Mouse (Mus musculus) layer of hippocampus, adult 18-20 months (tissue): ENCODE data around the gene Cx3cr1. TPM values are rescaled to one million over a fixed set of nuclear protein-coding genes. Genes with fewer than 3 reads are reported as not detected.
"Not testable (repeated sequence)": the region's sequence is repeated elsewhere in the genome, so short reads cannot be mapped to it uniquely, and the experiment has no call there.

Experiments
- DNase-seq, 2 experiments: peaks; one replicate each; pipeline ENCODE4 v3.0.0; 2022; ENCODE audit warnings: low spot score in 2 of 2
- long read RNA-seq: library from polyadenylated mRNA; stranded (forward); transcript quantifications from one replicate; pipeline ENCODE4 v2.0.0, GENCODE M21; 2021
- total RNA-seq, 2 experiments: library from RNA; stranded (reverse); gene quantifications; 2 replicates each; pipeline ENCODE4 v1.2.3; 2021

Cx3cr1 gene
- total RNA-seq: 10 to 100 TPM; 26.5 to 31.6 TPM
- long read RNA-seq, partial matches to known transcripts: 0 of 10 reads
- long read RNA-seq, other reads (novel, unspliced or antisense): 8 of 10 reads

DNA sequence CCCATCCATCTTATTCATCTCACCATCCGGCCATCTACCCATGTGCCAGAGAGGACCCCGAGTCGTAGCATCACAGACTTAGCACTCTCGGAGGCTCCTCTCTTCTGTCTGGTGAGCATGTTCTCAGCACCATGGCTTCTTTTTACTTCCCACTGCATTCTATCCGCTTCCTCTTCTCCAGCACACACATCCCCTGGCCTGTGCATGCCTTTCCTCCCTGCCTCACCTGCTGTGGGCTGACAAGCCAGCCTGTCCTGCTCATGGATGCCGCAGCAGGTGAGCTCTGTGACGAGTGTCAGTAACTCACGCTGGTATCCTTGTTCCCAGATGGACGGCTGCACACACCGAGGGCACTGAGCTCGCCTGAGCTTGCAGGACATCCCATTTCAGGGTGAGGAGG is at the start of gene Cx3cr1:
TSS of gene Cx3cr1 (minus strand) at position 101 of the 400 bp plus-strand sequence.
- DNase-seq: no peak

DNA sequence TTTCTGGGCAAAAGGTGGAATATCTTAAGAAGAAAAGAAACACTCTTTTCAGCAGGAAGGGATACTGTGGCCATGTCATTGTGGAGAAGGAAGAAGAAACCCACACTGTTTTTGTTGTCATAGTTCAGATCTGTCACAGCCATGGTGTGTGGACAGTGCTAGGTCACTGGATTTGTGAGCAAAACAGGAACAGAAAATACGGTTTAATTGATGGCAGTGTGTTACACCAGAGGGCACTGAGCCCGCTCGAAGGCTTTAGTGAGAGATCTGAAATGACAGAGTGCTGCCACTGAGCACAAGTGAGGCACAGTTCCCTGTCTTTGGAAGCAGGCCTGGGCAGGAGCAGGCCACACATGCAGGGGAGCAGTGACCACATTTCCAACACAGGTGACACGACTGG is 48.5 kb upstream of the Cx3cr1 start:
- no peak for DNase-seq

DNA sequence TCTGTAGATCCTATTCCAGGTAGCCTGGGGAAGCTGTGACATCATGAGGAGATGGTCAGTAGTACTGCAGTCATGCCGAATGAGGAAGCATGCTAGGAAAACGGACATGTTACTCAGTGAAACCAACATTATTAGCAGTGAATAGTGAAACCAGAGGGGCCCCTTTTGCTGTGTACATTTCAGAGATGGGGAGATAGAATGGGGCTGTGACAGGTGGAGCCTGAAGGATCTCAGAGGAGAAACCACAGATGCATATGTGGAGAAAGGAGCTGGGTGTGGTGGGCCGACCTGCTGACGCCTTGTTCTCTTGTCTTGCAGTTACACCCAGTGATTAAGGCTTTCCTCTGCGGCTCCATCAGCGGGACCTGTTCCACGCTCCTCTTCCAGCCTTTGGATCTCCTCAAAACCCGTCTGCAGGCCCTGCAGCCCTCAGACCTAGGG is 46.5 kb upstream of the Cx3cr1 start:
- DNase-seq: no peak

DNA sequence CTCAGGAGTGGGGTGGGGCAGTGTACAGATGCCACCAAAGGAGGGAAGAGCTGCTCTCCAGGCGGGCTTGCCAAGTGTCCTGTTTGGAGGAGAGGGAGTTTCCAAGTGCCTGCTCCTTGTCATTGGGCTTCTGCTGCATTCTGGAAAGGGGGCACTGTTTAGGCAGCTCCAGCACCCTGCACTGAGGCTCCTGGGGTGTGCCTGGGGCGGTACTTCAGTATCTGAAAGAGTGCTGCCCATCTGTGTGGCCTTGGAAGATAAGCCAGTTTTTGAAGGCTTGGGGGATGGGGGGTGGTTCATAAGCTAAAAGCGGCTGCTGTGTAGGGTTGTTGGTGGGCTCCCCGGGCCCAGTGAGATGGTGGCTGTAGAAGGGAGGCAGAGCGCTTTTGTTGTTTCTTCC is 45.9 kb upstream of the Cx3cr1 start:
- no peak for DNase-seq

DNA sequence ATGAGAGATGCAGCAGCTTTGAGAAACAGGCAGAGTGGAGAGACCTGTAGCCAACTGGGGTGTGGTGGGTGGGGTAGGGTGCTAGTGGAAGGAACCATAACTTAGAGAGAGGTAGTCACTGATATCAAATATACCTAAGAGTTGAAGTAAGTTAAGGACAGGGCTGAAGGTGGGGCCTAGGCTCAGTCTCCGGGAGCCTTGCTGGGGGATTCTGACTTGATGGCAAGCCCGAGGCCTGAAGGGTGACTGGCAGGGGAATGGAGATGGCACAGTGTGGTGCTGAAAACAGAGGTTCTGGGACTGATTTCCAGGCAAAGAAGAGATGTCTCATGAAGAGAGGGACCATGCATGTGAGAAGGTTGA is 45.1 kb upstream of the Cx3cr1 start:
- no peak for DNase-seq

DNA sequence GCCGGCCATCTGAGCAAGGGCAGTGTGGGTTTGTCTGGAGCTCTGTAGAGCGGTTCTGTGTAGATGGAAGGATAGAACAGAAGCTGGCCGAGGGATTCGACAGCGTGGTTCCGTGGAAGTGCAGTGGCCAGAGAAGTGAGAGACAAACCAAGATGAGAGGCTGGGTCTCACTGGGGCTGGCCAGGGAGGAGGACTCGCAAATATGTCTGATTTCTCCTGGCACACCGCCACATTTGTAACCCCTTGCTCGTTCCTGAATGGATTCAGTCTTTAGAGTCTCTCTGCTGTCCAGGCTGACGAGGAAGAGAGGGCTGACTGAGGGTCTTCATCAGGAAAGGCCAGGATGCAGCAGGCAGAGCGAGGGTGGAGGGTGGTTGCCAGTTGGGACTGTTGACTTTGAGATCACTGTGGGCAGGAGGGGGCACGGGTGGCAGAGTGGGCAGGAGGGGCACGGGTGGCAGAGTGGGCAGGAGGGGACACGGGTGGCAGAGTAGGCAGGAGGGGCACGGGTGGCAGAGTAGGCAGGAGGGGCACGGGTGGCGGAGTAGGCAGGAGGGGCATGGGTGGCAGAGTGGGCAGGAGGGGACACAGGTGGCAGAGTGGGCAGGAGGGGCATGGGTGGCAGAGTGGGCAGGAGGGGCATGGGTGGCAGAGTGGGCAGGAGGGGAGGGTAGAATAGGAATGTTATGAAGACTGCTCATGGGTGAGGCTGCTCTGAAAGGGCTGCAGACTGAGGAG is 44.5 kb upstream of the Cx3cr1 start:
- DNase-seq: no peak

DNA sequence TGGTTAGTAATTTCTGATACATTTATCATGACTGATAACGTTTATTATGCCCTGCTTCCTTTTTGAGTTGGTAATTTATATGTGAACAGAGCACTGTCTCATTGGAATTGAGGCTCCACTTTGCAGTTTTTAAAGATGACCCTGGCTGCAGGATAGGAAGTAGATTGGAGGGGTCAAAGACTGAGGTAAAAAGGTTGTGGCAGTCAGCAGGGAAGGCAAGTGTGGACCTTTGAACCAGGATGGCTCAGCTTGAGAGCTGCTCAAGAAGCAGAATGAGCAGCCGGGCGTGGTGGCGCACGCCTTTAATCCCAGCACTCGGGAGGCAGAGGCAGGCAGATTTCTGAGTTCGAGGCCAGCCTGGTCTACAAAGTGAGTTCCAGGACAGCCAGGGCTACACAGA is 43.8 kb upstream of the Cx3cr1 start:
- DNase-seq: no peak

DNA sequence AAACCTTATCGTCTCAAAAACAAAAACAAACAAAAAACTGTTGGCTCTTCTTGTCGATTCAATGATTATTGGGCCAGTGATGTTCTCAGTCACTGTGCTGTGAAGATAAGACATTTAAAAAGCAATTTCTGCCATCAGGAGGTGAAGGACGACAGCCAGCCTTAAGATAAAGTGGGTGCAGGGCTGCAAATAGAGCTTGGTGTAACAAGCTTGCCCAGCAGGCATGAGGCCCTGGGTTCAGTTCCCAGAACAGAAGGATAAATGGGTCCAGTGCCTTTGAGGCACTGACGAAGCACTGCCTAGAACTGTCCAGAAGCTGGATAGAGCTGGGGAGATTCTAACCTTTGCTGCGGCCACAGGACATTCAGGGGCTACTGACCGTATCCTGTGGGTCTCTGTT is 42.8 kb upstream of the Cx3cr1 start:
- no peak for DNase-seq

DNA sequence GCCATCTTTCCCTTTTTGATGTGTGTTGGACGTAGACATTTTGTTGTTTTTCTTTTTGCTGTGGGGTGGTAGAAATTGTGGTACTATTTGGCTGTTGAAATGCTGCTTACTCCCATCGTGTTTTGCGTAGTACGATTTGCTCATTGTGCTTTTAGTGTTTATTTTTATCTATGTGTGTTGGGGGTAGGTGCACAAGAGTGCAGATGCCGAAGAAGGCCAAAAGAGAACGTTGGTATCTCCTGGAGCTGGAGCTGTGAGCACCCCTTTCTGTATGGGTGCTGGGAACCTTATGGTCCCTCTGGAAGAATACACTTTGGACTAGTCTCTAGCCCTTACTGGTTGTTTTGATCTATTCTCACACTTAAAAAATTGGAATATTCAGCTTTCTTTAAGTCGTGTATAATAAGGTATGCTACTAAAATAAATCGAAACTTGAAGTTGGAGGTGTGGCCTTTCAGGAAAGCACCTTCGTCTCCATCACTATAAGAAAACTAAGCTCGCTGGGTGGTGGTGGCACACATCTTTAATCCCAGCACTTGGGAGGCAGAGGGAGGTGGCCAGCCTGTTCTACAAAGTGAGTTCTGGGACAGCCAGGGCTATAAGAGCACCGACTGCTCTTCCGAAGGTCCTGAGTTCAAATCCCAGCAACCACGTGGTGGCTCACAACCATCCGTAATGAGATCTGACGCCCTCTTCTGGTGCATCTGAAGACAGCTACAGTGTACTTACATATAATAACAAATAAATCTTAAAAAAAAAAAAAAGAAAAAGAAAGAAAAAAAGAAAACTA is 41.7 kb upstream of the Cx3cr1 start:
- DNase-seq: no peak

DNA sequence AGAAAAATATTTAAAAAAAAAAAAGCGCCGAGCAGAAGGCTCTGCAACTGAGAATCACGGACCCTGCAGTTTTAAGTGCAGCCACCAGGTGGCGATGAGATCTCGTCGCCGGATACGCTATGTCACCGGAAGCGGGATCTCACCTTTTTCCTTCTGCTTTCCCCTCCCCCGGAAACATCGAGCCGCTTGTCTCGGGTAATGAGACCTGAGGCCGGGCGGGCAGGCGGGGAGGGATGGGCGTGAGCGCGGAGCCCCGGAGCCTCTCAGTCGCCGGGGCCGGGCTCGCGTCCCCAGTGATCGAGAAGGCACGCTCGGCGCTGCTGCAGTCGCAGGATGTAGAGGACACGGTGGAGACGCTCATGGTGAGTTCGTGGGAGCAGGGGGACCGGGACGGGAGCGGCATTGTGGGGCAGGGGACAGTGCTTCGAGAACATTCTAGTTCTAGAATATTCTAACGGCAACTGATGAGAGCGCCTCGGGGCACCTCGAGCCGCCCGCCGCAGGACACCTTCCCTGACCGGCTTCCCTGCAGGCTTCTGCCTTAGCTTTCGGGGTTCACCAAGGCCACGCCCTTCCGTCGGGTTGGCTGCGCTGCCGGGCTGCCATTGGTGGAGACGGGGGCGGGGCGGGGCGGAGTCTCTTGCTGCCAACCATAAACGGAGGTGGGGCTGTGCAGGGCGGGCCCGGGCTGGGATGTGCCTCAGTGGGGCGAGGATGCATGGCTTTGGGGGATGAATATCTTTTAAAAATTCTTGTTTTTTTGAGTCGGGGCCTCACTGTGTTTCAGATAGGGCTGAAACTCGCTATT is 40.7 kb upstream of the Cx3cr1 start, which contains the start of gene Slc25a38:
TSS of gene Slc25a38 (plus strand) at position 164 of the 808 bp plus-strand sequence.
- DNase-seq: peak; percentile 93 to 97

DNA sequence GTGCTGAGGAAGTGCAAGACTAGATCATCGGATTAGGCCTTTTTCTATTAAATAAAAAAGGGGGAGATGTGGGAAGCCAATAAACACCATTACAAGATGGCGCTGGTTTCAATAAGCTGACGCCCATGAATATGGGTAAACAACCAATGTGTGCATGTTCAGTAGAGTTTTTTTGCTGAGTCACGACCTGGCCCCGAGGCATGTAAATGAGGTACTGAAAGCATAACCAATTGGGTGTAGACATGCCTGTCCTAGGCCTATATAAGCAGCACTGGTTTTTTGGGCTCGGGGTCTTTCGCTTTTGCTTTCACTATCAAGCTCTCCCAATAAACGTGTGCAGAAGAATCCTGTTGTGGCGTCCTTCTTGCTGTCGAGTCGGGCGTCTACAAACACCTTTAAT is 39.3 kb upstream of the Cx3cr1 start:
- DNase-seq: not testable (repeated sequence)

DNA sequence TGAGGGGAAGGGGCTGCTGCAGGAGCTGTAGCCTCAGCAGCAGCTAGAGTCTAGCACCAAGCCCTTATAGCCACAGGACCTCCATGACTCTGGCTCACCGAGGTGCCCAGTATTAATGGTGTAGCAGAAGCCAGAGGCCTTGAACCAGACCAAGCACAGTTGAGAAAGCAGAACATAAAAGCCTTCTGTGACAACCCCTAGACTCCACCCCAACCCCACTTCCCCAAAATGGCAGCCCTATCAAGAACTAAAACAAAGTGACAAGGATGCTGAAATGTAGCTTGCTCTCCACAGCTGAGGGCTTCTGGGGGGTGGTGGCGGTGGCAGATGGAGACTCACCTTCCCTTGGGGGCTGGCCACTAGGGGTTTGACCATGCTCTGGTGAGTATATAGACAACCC is 31.5 kb upstream of the Cx3cr1 start:
- no peak for DNase-seq

DNA sequence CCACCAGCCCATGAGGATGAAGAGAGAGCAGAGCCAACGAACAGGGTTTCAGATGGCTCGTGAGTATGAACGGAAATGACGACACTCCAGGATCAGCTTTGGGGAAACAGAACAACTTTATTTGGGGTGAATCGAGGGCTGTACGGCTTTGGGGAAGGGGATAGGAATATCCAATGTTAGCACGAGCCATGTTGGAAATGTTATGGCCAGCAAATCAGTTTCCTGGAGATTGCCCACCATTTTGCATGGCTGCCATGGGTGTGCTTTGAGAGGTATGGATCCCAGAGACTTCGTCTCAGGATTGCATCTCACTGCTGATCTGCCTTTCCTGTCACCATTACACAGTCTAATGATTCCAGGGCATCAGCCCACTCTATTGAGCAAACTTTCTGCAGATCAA is 29.6 kb upstream of the Cx3cr1 start:
- DNase-seq: no peak

DNA sequence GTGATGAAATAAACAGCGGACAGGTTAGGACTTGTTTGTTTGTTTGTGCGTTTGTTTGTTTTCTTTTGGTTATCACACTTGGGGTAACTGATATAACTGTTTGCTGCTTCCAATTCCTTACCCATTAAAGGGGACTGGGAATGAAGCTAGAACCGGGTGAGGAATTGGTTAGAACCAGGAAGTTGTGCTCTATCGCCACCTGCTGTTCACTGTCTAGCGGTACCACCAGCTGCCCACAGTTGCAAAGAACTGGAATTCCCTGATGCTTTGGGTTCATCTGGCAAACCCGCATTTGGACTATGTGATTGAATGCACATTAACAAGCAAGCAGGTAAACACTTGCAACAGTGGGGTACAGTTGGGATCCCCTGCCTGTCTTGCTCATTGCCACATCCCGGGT is 29.0 kb upstream of the Cx3cr1 start:
- DNase-seq: peak; percentile 42 to 82

DNA sequence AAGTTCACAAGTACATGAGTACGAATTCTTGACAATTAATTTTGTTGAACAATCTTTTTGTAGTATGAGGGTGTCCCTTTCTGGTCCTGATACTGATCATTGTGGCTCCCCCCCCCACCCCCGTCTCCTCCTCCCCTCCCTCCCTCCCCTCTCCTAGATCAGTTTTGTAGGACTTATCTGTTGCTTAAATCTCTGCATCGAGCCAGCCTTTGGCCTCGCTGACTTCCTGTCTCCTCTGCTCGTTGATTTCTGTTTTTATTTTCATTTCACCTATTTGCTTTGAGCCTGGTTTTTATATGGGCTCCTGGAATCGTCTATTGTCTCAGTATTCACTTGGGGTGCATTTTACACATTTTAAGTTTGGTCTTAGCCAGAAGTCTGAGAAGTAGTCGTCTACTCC is 26.2 kb upstream of the Cx3cr1 start:
- DNase-seq: no peak

DNA sequence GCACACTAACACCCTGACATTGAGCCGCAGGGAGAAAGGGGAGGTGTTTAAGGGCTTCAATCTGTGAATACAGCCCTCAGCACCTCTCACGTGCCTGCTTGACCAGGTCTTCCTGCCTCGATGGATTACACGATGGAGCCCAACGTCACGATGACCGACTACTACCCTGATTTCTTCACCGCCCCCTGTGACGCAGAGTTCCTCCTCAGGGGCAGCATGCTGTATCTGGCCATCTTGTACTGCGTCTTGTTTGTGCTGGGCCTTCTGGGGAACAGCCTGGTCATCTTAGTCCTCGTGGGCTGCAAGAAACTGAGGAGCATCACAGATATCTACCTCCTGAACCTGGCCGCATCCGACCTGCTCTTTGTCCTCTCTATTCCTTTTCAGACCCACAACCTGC is 24.0 kb upstream of the Cx3cr1 start:
- no peak for DNase-seq

DNA sequence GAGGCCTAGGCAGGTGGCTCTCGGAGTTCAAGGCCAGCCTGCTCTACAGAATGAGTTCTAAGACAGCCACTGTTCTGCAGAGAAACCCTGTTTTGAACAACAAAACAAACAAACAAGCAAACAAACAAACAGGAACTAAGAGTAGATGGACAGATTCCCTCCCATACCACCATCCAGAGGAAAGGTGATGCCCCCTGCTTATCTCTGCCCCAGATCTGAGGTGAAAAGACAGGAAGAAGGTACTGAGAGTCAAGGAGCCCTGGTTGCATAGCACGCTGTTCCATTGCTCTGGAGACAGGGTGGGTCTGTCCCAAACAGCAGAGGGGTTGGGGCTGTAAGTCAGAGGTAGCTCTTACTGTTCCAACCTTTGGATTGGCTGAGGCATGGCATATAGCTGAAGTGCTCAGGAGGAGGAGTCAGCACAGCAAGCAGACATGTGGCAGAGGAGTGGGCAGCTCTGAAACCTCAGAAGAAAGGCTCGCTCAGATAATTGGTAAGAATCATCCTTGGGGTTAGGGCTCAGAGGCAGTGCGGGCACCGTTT is 22.1 kb upstream of the Cx3cr1 start, which contains the start of gene Ccr8:
TSS of gene Ccr8 (plus strand) at position 419 of the 543 bp plus-strand sequence.
- DNase-seq: no peak

DNA sequence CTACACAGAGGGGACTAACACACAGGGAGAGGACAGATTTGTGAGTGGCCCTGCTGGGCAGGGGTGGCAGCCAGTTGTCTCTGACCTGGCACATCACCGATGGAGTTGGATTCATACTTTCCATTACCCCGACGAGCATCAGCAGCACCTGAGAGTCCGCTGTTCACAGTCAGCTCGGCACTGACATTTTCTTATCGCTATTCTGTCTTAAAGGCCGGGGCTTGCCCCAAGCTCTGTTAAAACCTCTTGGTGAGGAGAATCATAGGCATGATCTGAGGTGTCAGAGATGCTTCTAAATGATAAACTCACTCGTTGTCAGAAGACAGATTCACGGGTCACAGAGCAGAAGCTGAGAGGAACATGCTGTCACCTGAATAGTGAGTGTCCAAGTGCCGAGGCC is 21.4 kb upstream of the Cx3cr1 start:
- no peak for DNase-seq

DNA sequence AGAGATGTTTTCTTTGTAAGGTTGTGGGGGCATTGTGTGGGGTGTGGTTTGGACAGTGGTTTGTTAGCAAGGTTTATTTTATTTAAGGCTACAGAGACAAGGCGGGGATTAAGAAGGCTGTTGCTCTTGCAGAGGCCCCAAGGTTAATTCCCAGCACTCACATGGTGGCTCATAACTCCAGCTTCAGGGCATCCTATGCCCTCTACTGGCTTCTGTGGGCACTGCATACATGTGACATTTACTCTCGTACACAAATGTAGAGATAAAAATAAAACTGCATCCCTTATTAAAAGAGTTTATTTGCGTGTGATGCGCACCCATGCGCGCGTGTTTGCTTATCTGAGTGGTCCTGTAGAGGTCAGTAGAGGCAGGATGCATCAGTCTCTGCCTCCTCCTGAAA is 19.4 kb upstream of the Cx3cr1 start:
- no peak for DNase-seq

DNA sequence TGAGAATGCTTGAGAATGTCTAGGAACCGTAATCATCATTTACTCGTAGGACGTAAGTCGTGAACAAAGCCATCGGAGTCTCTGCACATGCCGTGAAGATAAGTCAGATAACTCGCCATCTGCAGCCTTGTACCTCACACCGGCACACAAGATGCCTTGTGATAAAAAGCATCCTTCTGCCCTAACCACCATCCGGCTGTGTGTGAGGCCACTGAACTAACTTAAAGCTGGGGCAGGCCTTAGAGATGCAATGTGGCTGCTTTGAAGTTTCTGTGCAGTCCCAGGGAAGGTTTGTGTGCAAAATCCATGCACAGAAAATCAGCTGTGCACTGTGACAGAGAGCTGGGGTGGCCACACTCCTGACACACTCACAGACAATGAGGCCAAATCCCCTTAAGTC is 14.7 kb upstream of the Cx3cr1 start:
- no peak for DNase-seq

DNA sequence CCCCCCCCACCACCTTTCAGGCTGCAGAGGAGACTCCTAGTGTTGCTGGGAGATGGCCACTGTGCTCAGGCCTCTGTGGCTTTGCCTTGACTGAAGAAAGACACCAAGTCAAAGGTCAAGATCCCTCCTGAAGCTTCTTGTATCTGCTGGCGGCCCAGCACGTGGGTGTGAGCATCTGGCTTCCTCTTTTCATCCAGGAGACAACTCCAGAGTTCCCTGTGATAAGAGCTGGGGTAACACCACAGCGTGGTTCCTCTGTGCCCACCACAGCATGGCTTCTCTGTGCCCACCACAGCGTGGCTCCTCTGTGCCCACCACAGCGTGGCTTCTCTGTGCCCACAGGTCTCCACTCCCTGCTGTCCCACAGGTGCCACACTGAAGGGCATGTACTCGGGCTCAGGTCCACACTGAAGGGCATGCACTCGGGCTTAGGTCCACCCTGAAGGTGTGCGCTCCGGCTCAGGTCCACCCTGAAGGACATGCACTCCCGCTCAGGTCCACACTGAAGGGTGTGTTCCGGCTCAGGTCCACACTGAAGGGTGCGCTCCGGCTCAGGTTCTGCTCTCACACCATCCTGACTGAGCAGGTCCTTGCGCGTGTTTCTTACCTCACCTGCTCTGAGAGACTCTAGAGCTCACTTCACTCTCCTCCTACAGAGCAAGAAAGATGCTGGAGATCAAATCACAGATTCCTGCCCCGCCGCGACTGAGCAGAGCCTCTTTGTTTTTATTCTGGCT is 13.6 kb upstream of the Cx3cr1 start:
- no peak for DNase-seq
